Mouse (Mus musculus): ENCODE data around the gene Ormdl2.

Ormdl2 gene

DNA sequence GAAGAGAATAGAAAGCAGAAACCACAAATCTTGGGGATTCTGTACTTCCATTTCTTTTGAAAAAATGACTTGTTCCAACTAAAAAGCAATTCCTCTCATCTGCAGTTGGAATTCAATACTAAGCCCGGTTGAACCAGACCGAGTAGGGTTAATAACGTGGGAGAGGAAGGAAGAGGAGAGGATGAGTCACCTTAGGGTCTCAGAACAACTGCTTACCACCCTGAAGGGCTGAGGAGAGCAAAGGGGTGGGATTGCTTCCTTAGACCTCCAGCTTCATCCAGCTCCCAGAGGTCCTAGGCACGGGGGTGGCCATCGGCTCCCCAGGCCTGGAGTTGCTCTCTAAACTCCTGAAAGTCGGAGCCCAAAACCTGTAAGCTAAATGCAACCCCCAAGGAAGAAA lies 18.1 kb downstream of the Ormdl2 start:
- no peak for DNase-seq

GRCm38 (mm10) chr10:128802956-128803355 lies 18.5 kb downstream of the Ormdl2 start:
- no peak for DNase-seq

- no peak for DNase-seq
Measured at GRCm38 (mm10) chr10:128801981-128802495, 19.4 kb downstream of the Ormdl2 start.

DNA sequence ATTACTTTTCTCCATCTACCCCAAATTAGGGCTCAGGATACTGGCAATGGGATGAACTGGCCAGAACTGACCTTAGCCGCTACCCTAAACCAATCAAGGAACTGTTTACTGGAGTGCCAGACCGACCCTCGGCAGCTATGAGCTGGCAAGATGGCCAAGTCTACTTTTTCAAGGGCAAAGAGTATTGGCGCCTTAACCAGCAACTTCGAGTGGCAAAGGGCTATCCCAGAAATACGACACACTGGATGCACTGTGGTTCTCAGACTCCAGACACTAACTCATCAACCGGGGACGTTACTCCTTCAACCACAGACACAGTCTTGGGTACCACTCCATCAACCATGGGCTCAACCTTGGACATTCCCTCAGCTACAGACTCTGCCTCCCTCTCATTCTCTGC lies 22.8 kb downstream of the Ormdl2 start:
- DNase-seq = no peak

GRCm38 (mm10) chr10:128795581-128795980 lies 25.9 kb downstream of the Ormdl2 start:
- DNase-seq = no peak

GRCm38 (mm10) chr10:128794391-128794790 lies 27.1 kb downstream of the Ormdl2 start:
- no peak for DNase-seq

GRCm38 (mm10) chr10:128793258-128793657 lies 28.2 kb downstream of the Ormdl2 start:
- DNase-seq = no peak

- DNase-seq = no peak
Measured at GRCm38 (mm10) chr10:128792041-128792440, 29.4 kb downstream of the Ormdl2 start.

- no peak for DNase-seq
Measured at GRCm38 (mm10) chr10:128790398-128791124, 30.9 kb downstream of the Ormdl2 start, which contains the start of gene Mmp19. Gene Mmp19, plus strand, starts transcription at chr10:128790910.

DNA sequence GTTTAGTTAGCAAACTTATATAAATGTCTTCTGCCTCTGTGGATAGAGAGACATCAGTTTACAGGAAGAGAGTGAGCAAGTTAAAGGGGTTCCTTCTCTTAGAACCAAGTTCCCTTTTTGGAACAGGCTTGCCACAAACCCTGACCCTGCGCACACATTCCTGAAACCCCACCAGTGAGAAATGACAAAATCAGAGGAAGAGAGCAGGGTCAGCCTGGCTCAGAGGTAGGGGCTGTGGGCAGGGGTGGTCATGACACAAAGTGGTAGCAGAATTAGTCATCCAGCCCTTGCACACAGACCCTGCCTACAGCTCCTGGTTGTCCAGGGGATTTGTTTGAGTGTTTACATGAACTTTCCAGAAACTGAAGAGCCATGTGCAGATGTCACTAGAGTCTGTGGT lies 41.2 kb downstream of the Ormdl2 start:
- no peak for DNase-seq

- DNase-seq = peak; percentile 72
Measured at GRCm38 (mm10) chr10:128779011-128779795, 42.2 kb downstream of the Ormdl2 start.

GRCm38 (mm10) chr10:128778441-128778840 lies 43.0 kb downstream of the Ormdl2 start:
- no peak for DNase-seq

DNA sequence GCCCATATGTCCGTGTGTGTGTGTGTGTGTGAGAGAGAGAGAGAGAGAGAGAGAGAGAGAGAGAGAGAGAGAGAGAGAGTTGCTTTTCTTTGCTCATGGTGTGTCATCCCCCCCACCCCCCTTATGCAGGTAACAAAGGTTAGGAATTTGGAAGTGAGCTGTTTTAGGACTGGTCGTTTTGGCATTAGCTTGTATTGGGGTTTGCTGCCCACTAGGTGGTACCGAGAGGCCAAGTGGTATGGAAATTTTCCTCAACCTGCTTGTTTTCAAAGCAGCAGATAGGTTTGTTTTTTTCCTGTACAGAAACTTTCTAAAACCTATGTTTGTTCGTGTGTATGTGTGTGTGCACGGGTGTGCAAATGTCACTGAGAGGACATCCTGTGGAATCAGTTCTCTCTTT lies 47.8 kb downstream of the Ormdl2 start:
- DNase-seq = no peak

DNA sequence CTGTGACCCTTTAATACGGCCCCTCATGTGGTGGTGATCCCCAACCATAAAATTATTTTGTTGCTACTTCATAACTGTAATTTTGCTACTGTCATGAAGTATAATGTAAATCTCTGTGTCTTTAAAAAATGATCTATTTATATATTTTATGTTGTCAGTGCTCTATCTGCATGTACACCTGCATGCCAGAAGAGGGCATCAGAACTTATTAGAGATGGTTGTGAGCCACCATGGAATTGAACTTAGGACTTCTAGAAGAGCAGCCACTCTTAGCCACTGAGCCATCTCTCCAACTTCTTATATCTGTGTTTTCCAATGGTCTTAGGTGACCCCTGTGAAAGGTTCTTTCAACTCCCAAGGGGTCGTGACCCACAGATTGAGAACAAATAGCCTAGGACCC lies 48.5 kb downstream of the Ormdl2 start:
- no peak for DNase-seq

Data from kidney, adult 18-20 months (tissue).